Comparison of ENCODE assay signal across 8 mouse cellular contexts in the genomic region with DNA sequence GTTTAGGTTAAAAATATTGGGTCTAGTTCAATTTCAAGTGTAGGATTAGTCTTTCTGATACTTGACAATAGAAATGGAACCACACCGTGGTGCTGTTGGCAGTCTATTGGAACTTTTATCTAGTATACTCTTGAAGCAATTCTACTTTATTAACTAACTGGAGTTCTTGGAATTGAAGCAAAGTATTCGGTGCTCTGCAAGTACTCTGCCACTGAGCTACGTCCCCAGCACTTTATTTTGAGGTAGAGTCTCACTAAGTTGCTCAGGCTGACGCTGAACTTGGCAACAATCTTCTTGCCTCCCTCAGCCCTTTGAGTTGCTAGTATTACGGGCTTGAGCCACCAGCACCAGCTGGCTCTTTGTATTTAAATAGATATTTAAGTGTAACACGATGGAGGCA. TPM values are rescaled to one million over a fixed set of nuclear protein-coding genes. Genes with fewer than 3 reads are reported as not detected.
DNase-seq lines count a peak whose midpoint lies in the region; ATAC-seq and TF ChIP-seq lines count a peak whose summit lies in the region.

No protein-coding gene starts in this region.

- no peaks in the 10 kb centered on the region for H3K27me3 ChIP-seq in hindbrain, postnatal 0 days (ENCODE audit: insufficient read depth, low read length)
- H3K27me3 ChIP-seq in midbrain, embryonic 13.5 days: no peaks in the 10 kb centered on the region

- H3K9me3 ChIP-seq in hindbrain, postnatal 0 days (ENCODE audit: low read length): no peaks in the 10 kb centered on the region
- no peaks in the 10 kb centered on the region for H3K9me3 ChIP-seq in midbrain, embryonic 13.5 days

- no peak for TF ChIP-seq CTCF in hindbrain, postnatal 0 days (IDR thresholded peaks at IDR 0.05; ENCODE audit: low read depth)

- no peak for ATAC-seq in CD4-positive, CD25-positive, alpha-beta regulatory T cell, adult 4 months
- no peak for ATAC-seq in hindbrain, postnatal 0 days
- no peak for ATAC-seq in midbrain, embryonic 13.5 days
- ATAC-seq in activated CD4-positive, CD25-positive, alpha-beta regulatory T cell, adult 4 months: no peak

- 28% methylated on average over 6 of the region's 6 CpGs for WGBS in hindbrain, postnatal 0 days
- WGBS in midbrain, embryonic 13.5 days: 48% methylated on average over 6 of the region's 6 CpGs

- no peak overlapping the region for H3K9ac ChIP-seq in hindbrain, postnatal 0 days (replicated peaks; ENCODE audit: low read length)
- 0 out of 2 replicates have a peak overlapping the region, but pooled peaks have one; percentile 10 for H3K9ac ChIP-seq in midbrain, embryonic 13.5 days (replicated peaks)

- H3K4me3 ChIP-seq in hindbrain, postnatal 0 days (ENCODE audit: low read length): no peak overlapping the region
- peak overlapping the region; percentile 93 for H3K4me3 ChIP-seq in midbrain, embryonic 13.5 days (replicated peaks)

- H3K4me1 ChIP-seq in hindbrain, postnatal 0 days (ENCODE audit: insufficient read depth, low read length): peaks cover 7% of the 10 kb centered on the region; the same call in 1 of the 2 replicates
- peaks cover 32% of the 10 kb centered on the region for H3K4me1 ChIP-seq in midbrain, embryonic 13.5 days (replicated peaks)

- no peak overlapping the region for H3K27ac ChIP-seq in hindbrain, postnatal 0 days
- H3K27ac ChIP-seq in midbrain, embryonic 13.5 days: no peak overlapping the region

- H3K4me2 ChIP-seq in hindbrain, postnatal 0 days (ENCODE audit: low read depth, low read length): peak overlapping the region; percentile 83
- peak overlapping the region; percentile 36 for H3K4me2 ChIP-seq in midbrain, embryonic 13.5 days (replicated peaks)

- peak; percentile 9 for DNase-seq in CD4-positive, CD25-positive, alpha-beta regulatory T cell, adult 2 months (ENCODE audit: low read depth, low spot score)
- DNase-seq in retina, embryonic 14.5 days (ENCODE audit: low spot score): peak; percentile 9
- no peak for DNase-seq in retina, postnatal 1 day
- DNase-seq in hindbrain, postnatal 0 days (ENCODE audit: low spot score): peak; percentile 35
- DNase-seq in cerebellum, adult 11 months: no peak

- no peaks in the 10 kb centered on the region for H3K36me3 ChIP-seq in hindbrain, postnatal 0 days (ENCODE audit: insufficient read depth, low read length)
- no peaks in the 10 kb centered on the region for H3K36me3 ChIP-seq in midbrain, embryonic 13.5 days

RNA-seq across cellular contexts. Expression of gene Naa50, which starts 1.9 kb away (rescaled TPM):
- 10 to 100 TPM; 22.0 to 22.1 TPM for polyA plus RNA-seq in CD4-positive, CD25-positive, alpha-beta regulatory T cell, adult 4 months (2017; shearing (Covaris generic))
- total RNA-seq in hindbrain, postnatal 0 days (2014; rRNA removed): 10.0 and 10.1 TPM in 2 replicates
- 56.3 and 56.6 TPM in 2 replicates for polyA plus RNA-seq in hindbrain, postnatal 0 days (2015; fragmentation: Nextera tagmentation; extraction: Ambion mirVana)
- polyA plus RNA-seq in midbrain, embryonic 13.5 days (2015; fragmentation: Nextera tagmentation; extraction: Ambion mirVana): 71.2 and 74.9 TPM in 2 replicates
- polyA plus RNA-seq in activated CD4-positive, CD25-positive, alpha-beta regulatory T cell, adult 4 months (2017; shearing (Covaris generic)): 10 to 100 TPM; 29.1 to 32.3 TPM

RNA-seq across cellular contexts. Expression of gene Atp6v1a, which starts 2.0 kb away (rescaled TPM):
- 10 to 100 TPM; 33.4 to 41.1 TPM for polyA plus RNA-seq in CD4-positive, CD25-positive, alpha-beta regulatory T cell, adult 4 months (2017; shearing (Covaris generic))
- 165 and 183 TPM in 2 replicates for total RNA-seq in hindbrain, postnatal 0 days (2014; rRNA removed)
- 161 TPM in 2 replicates for polyA plus RNA-seq in hindbrain, postnatal 0 days (2015; fragmentation: Nextera tagmentation; extraction: Ambion mirVana)
- 84.8 and 88.7 TPM in 2 replicates for polyA plus RNA-seq in midbrain, embryonic 13.5 days (2015; fragmentation: Nextera tagmentation; extraction: Ambion mirVana)
- polyA plus RNA-seq in activated CD4-positive, CD25-positive, alpha-beta regulatory T cell, adult 4 months (2017; shearing (Covaris generic)): 10 to 100 TPM; 32.7 to 35.0 TPM

RNA-seq across cellular contexts. Expression of gene Usf3, which starts 31.6 kb away (rescaled TPM):
- polyA plus RNA-seq in CD4-positive, CD25-positive, alpha-beta regulatory T cell, adult 4 months (2017; shearing (Covaris generic)): 1 to 10 TPM; 3.9 to 5.2 TPM
- 13.8 and 14.1 TPM in 2 replicates for total RNA-seq in hindbrain, postnatal 0 days (2014; rRNA removed)
- 1.9 and 2.4 TPM in 2 replicates for polyA plus RNA-seq in hindbrain, postnatal 0 days (2015; fragmentation: Nextera tagmentation; extraction: Ambion mirVana)
- polyA plus RNA-seq in midbrain, embryonic 13.5 days (2015; fragmentation: Nextera tagmentation; extraction: Ambion mirVana): 2.7 and 3.4 TPM in 2 replicates
- polyA plus RNA-seq in activated CD4-positive, CD25-positive, alpha-beta regulatory T cell, adult 4 months (2017; shearing (Covaris generic)): 1 to 10 TPM; 2.7 to 4.7 TPM

Comparison
In these comparisons a context has a peak if more than half of its experiments do, and no peak if none do; other contexts are left out.
1. DNase-seq: peak in CD4-positive, CD25-positive, alpha-beta regulatory T cell, adult 2 months (single experiment), retina, embryonic 14.5 days (single experiment) and hindbrain, postnatal 0 days (single experiment); none in retina, postnatal 1 day (single experiment) and cerebellum, adult 11 months (single experiment).